Mouse (Mus musculus): Measurements from ENCODE around the gene Ripor2.

GRCm38 (mm10) chr13:24781916-24782315, 199.9 kb downstream of the Ripor2 start:
- TF ChIP-seq POLR2A (IDR thresholded peaks at IDR 0.05; ENCODE audit: low read depth, low read length), result no peak
- TF ChIP-seq CTCF (IDR thresholded peaks at IDR 0.05; ENCODE audit: extremely low read depth, insufficient read length, insufficient replicate concordance, low read depth, low read length), result no peak
